Mouse (Mus musculus) embryonic facial prominence, embryonic 14.5 days (tissue): ENCODE results near the gene Erg. TPM values are rescaled to one million over a fixed set of nuclear protein-coding genes. Genes with fewer than 3 reads are reported as not detected.
A peak's percentile ranks its signal among the peaks of the same experiment; 100 is the strongest.

Experiments used
- ATAC-seq: fragments of 200-750 bp; cut with Nextera tagmentation; 2 replicates; pipeline ENCODE4 v1.8.0; 2017; ENCODE audit warnings: low read depth, moderate number of reproducible peaks, moderate TSS enrichment
- DNase-seq: peaks from one replicate; pipeline ENCODE4 v3.0.0-alpha.2; 2015; ENCODE audit warnings: low spot score
- H3K27ac ChIP-seq: fragments of 300-500 bp; sonication (generic); replicated peaks from 2 replicates; pipeline ENCODE4 v1.5.1; 2014; ENCODE audit warnings: low read depth, mild to moderate bottlenecking, low read length, moderate library complexity
- H3K27me3 ChIP-seq: fragments of 300-500 bp; sonication (generic); replicated peaks from 2 replicates; pipeline ENCODE4 v1.6.1; 2014; ENCODE audit warnings: low read length; ENCODE audit not compliant: control insufficient read depth, insufficient read depth
- H3K36me3 ChIP-seq: fragments of 300-500 bp; sonication (generic); 2 replicates; pipeline ENCODE4 v1.6.1; 2014; ENCODE audit warnings: low read length, mixed read lengths; ENCODE audit not compliant: control insufficient read depth, insufficient read depth
- H3K4me1 ChIP-seq: fragments of 300-500 bp; sonication (generic); 2 replicates; pipeline ENCODE4 v1.6.1; 2014; ENCODE audit warnings: antibody characterized with exemption, low read length; ENCODE audit not compliant: control insufficient read depth, insufficient read depth
- H3K4me2 ChIP-seq: fragments of 300-500 bp; sonication (generic); 2 replicates; pipeline ENCODE4 v1.6.1; 2014; ENCODE audit warnings: low read depth, mild to moderate bottlenecking, low read length, moderate library complexity, mixed read lengths
- H3K4me3 ChIP-seq: fragments of 300-500 bp; sonication (generic); 2 replicates; pipeline ENCODE4 v1.5.1; 2014; ENCODE audit warnings: low read depth, mild to moderate bottlenecking, low read length
- H3K9ac ChIP-seq: fragments of 300-500 bp; sonication (generic); 2 replicates; pipeline ENCODE4 v1.6.1; 2014; ENCODE audit warnings: low read depth, mild to moderate bottlenecking, low read length, moderate library complexity, mixed read lengths
- H3K9me3 ChIP-seq: fragments of 300-500 bp; sonication (generic); 2 replicates; pipeline ENCODE4 v1.6.1; 2016; ENCODE audit warnings: low read length; ENCODE audit not compliant: control insufficient read depth
- WGBS: fragments of 180-500 bp; shearing (Covaris S2); extraction: QIAGEN DNeasy Blood & Tissue Kit; methylation state at CpG from one replicate; pipeline ENCODE4 v1.1.7; 2014; 5-methylcytosine and 5-hydroxymethylcytosine counted together
- polyA plus RNA-seq: library from polyadenylated mRNA; unstranded; fragments of >200 nt; fragmentation: Nextera tagmentation; extraction: Ambion mirVana; gene quantifications from 2 replicates; pipeline ENCODE4 v1.2.1, GENCODE M21; 2014

Gene Erg
- polyA plus RNA-seq, 1 experiment from 2014 or later, result 8.4 TPM

- DNase-seq, result no peak
- 76% methylated on average over 9 of the region's 9 CpGs for WGBS
These were observed 98.6 kb downstream of the Erg start for GRCm38 (mm10) chr16:95487606-95488351.

GRCm38 (mm10) chr16:95481176-95481575, 105.2 kb downstream of the Erg start:
- ATAC-seq, result no peak
- 84% methylated on average over 13 of the region's 13 CpGs for WGBS
- H3K4me1 ChIP-seq, result peaks cover 4% of the 10 kb centered on the region; the same call in 1 of the 2 replicates

More at GRCm38 (mm10) chr16:95487606-95488351, 98.6 kb downstream of the Erg start:
- no peak for ATAC-seq
- no peaks in the 10 kb centered on the region for H3K27me3 ChIP-seq
- H3K36me3 ChIP-seq, result no peaks in the 10 kb centered on the region
- no peaks in the 10 kb centered on the region for H3K9me3 ChIP-seq
- H3K4me1 ChIP-seq, result peaks cover 10% of the 10 kb centered on the region; the same call in 1 of the 2 replicates
- no peak overlapping the region for H3K9ac ChIP-seq
- H3K4me3 ChIP-seq, result no peak overlapping the region
- H3K4me2 ChIP-seq, result no peak overlapping the region
- H3K27ac ChIP-seq, result no peak overlapping the region

GRCm38 (mm10) chr16:95478558-95478957, 107.8 kb downstream of the Erg start:
- Histone ChIP-seq H3K9me3 (no peaks in the 10 kb centered on the region), H3K27me3 (no peaks in the 10 kb centered on the region), H3K9ac (no peak overlapping the region), H3K4me3 (no peak overlapping the region), H3K4me1 (peaks cover 4% of the 10 kb centered on the region; the same call in 1 of the 2 replicates), H3K4me2 (no peak overlapping the region), H3K27ac (no peak overlapping the region), H3K36me3 (no peaks in the 10 kb centered on the region)
- DNase-seq, result no peak
- 86% methylated on average over 5 of the region's 5 CpGs for WGBS
- no peak for ATAC-seq

More at GRCm38 (mm10) chr16:95481176-95481575, 105.2 kb downstream of the Erg start:
- H3K9ac ChIP-seq, result no peak overlapping the region
- no peak overlapping the region for H3K27ac ChIP-seq
- H3K4me2 ChIP-seq, result no peak overlapping the region
- DNase-seq, result no peak
- H3K4me3 ChIP-seq, result no peak overlapping the region
- no peaks in the 10 kb centered on the region for H3K27me3 ChIP-seq
- H3K9me3 ChIP-seq, result no peaks in the 10 kb centered on the region
- no peaks in the 10 kb centered on the region for H3K36me3 ChIP-seq

GRCm38 (mm10) chr16:95475041-95475440, 111.4 kb downstream of the Erg start:
- no peaks in the 10 kb centered on the region for H3K9me3 ChIP-seq
- H3K27ac ChIP-seq, result no peak overlapping the region
- WGBS, result 85% methylated on average over 3 of the region's 3 CpGs
- H3K27me3 ChIP-seq, result no peaks in the 10 kb centered on the region
- H3K4me3 ChIP-seq, result no peak overlapping the region
- no peak for DNase-seq
- H3K4me2 ChIP-seq, result no peak overlapping the region
- no peaks in the 10 kb centered on the region for H3K4me1 ChIP-seq
- H3K9ac ChIP-seq, result no peak overlapping the region
- ATAC-seq, result no peak
- no peaks in the 10 kb centered on the region for H3K36me3 ChIP-seq

- WGBS, result 90% methylated on average over 3 of the region's 3 CpGs
- ATAC-seq (no peak), DNase-seq (no peak)
- Histone ChIP-seq H3K36me3 (no peaks in the 10 kb centered on the region), H3K4me3 (no peak overlapping the region), H3K27me3 (no peaks in the 10 kb centered on the region), H3K4me2 (no peak overlapping the region), H3K4me1 (peaks cover 4% of the 10 kb centered on the region; the same call in 1 of the 2 replicates), H3K9ac (no peak overlapping the region), H3K27ac (no peak overlapping the region), H3K9me3 (no peaks in the 10 kb centered on the region)
These were observed 112.4 kb downstream of the Erg start for GRCm38 (mm10) chr16:95473946-95474345.

- Histone ChIP-seq H3K27ac (no peak overlapping the region), H3K9me3 (no peaks in the 10 kb centered on the region), H3K27me3 (no peaks in the 10 kb centered on the region), H3K9ac (no peak overlapping the region), H3K36me3 (no peaks in the 10 kb centered on the region), H3K4me3 (no peak overlapping the region), H3K4me2 (no peak overlapping the region), H3K4me1 (peaks cover 4% of the 10 kb centered on the region)
- ATAC-seq (no peak), DNase-seq (no peak)
- 70% methylated on average over 11 of the region's 11 CpGs for WGBS
These were observed 113.6 kb downstream of the Erg start for GRCm38 (mm10) chr16:95472771-95473170.

GRCm38 (mm10) chr16:95469262-95470139, 116.9 kb downstream of the Erg start:
- Histone ChIP-seq H3K27me3 (no peaks in the 10 kb centered on the region), H3K9me3 (no peaks in the 10 kb centered on the region), H3K36me3 (no peaks in the 10 kb centered on the region), H3K27ac (peak overlapping the region; percentile 6), H3K4me3 (no peak overlapping the region), H3K4me2 (no peak overlapping the region), H3K9ac (no peak overlapping the region), H3K4me1 (peaks cover 9% of the 10 kb centered on the region)
- 25% methylated on average over 9 of the region's 9 CpGs for WGBS
- peak; percentile 65; the same call in 1 of the 2 replicates for ATAC-seq
- DNase-seq, result peak; percentile 63

GRCm38 (mm10) chr16:95467893-95468292, 118.5 kb downstream of the Erg start:
- H3K36me3 ChIP-seq, result no peaks in the 10 kb centered on the region
- H3K9ac ChIP-seq, result no peak overlapping the region
- 100% methylated on average over 2 of the region's 2 CpGs for WGBS
- H3K4me3 ChIP-seq, result no peak overlapping the region
- H3K4me2 ChIP-seq, result no peak overlapping the region
- no peak overlapping the region for H3K27ac ChIP-seq
- no peaks in the 10 kb centered on the region for H3K27me3 ChIP-seq
- H3K4me1 ChIP-seq, result peaks cover 9% of the 10 kb centered on the region
- DNase-seq (no peak), ATAC-seq (no peak)
- no peaks in the 10 kb centered on the region for H3K9me3 ChIP-seq
